Comparison of ENCODE assay signal across 35 mouse cellular contexts in the genomic region with DNA sequence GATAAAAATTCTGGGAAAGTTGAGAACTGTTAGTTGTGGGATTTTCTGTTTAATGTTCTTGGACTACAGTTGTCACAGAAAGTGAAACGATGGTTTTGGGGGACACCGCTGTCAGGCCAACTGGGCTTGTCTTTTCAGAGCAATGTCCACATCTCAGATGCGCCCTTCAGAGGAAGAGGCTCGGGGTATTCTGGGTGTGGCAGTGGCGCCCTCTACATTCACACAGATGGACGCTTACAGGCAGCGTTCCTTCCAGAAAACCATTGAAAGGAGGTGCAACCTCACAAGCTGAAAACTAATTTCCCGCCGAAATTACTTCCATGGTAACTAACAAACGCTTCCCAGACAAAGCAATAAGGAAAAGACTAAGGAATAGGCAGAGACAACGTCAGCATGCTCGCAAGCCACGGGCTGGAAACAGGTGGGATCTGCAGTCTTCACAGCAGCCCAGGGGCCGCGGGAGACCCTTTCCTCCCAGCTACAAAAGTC. TPM values are rescaled to one million over a fixed set of nuclear protein-coding genes. Genes with fewer than 3 reads are reported as not detected.
DNase-seq lines count a peak whose midpoint lies in the region; ATAC-seq and TF ChIP-seq lines count a peak whose summit lies in the region.
"Had no signal": no experiment of that assay in that cellular context is flagged by ENCODE, and none has a peak within 500 bp of the region (broad histone marks: within the 10 kb centered on the region; RNA-seq: fewer than 3 reads in every experiment).

No protein-coding gene starts in this region.

- WGBS in liver, adult 2 months: 56% methylated on average over 15 of the region's 15 CpGs
- 47% methylated on average over 15 of the region's 15 CpGs for WGBS in liver, embryonic 11.5 days
- 56% methylated on average over 15 of the region's 15 CpGs for WGBS in midbrain, embryonic 11.5 days
- 63% methylated on average over 15 of the region's 15 CpGs for WGBS in midbrain, embryonic 15.5 days

- no peaks in the 10 kb centered on the region for H3K36me3 ChIP-seq in liver, adult 2 months (ENCODE audit: control insufficient read depth, insufficient read depth, low read length)
- no peaks in the 10 kb centered on the region for H3K36me3 ChIP-seq in liver, embryonic 11.5 days (ENCODE audit: control insufficient read depth, insufficient read depth, low read length)
- no peaks in the 10 kb centered on the region for H3K36me3 ChIP-seq in midbrain, embryonic 11.5 days (ENCODE audit: control insufficient read depth, insufficient read depth, low read length)
- H3K36me3 ChIP-seq in midbrain, embryonic 15.5 days (replicated peaks): no peaks in the 10 kb centered on the region
- peaks cover 0 to 8% of the 10 kb centered on the region in 2 experiments; a peak in 2 of 4 replicates for H3K36me3 ChIP-seq in MEL (ENCODE audit: control insufficient read depth in 1 of 2, insufficient read depth in 2 of 2, low read length in 2 of 2)
- H3K36me3 ChIP-seq: heart, embryonic 13.5 days; limb, embryonic 12.5 days; liver, embryonic 15.5 days had no signal

- no peak overlapping the region for H3K9ac ChIP-seq in liver, adult 2 months (ENCODE audit: low read depth, low read length)
- no peak overlapping the region for H3K9ac ChIP-seq in liver, embryonic 11.5 days (ENCODE audit: low read depth, low read length)
- no peak overlapping the region for H3K9ac ChIP-seq in midbrain, embryonic 11.5 days (ENCODE audit: low read length)
- no peak overlapping the region for H3K9ac ChIP-seq in midbrain, embryonic 15.5 days
- H3K9ac ChIP-seq in MEL (ENCODE audit: control insufficient read depth, low read depth, low read length, poor library complexity, severe bottlenecking): no peak overlapping the region
- H3K9ac ChIP-seq: heart, embryonic 13.5 days; hindbrain, embryonic 14.5 days; limb, embryonic 12.5 days; liver, embryonic 15.5 days had no signal

- no peak overlapping the region for H3K4me2 ChIP-seq in liver, embryonic 11.5 days
- H3K4me2 ChIP-seq in midbrain, embryonic 11.5 days: no peak overlapping the region
- H3K4me2 ChIP-seq in midbrain, embryonic 15.5 days: no peak overlapping the region
- H3K4me2 ChIP-seq: heart, embryonic 13.5 days; hindbrain, embryonic 14.5 days; limb, embryonic 12.5 days; liver, embryonic 15.5 days had no signal

- TF ChIP-seq RAD21 in MEL (IDR thresholded peaks at IDR 0.05; ENCODE audit: low read depth, low read length): peak; percentile 19; the same call in 1 of the 2 replicates

- ATAC-seq in liver, embryonic 11.5 days (replicated peaks; ENCODE audit: low FRiP score): no peak
- ATAC-seq in midbrain, embryonic 11.5 days (ENCODE audit: low FRiP score): no peak
- ATAC-seq in midbrain, embryonic 15.5 days (replicated peaks): no peak
- ATAC-seq: forebrain, embryonic 16.5 days; midbrain, embryonic 16.5 days had no signal

- no peak for TF ChIP-seq POLR2A in liver, adult 2 months (IDR thresholded peaks at IDR 0.05; ENCODE audit: extremely low read depth, insufficient read depth, low read length)
- TF ChIP-seq POLR2A in MEL (IDR thresholded peaks at IDR 0.05; ENCODE audit: control insufficient read depth in 1 of 2, insufficient read depth in 1 of 2, low read depth in 1 of 2, low read length in 2 of 2, poor library complexity in 1 of 2): no peak

- no peaks in the 10 kb centered on the region for H3K79me2 ChIP-seq in liver, adult 2 months (ENCODE audit: control insufficient read depth, insufficient read depth, low read length)
- no peaks in the 10 kb centered on the region for H3K79me2 ChIP-seq in MEL (ENCODE audit: control insufficient read depth, insufficient read depth, low read length, poor library complexity)

- peak; percentile 7; the same call in 1 of the 2 replicates for TF ChIP-seq CTCF in liver, adult 2 months (IDR thresholded peaks at IDR 0.05; ENCODE audit: low read depth, low read length)
- peak in 2 of 3 experiments; percentile 37 to 53; a peak in 4 of 6 replicates for TF ChIP-seq CTCF in MEL (IDR thresholded peaks at IDR 0.05 in 2 of 3, conservative IDR thresholded peaks at IDR 0.05 in 1 of 3; ENCODE audit: control insufficient read depth in 1 of 3, insufficient read depth in 1 of 3, low read depth in 2 of 3, low read length in 3 of 3, poor library complexity in 1 of 3, severe bottlenecking in 1 of 3)

- no peaks in the 10 kb centered on the region for H3K27me3 ChIP-seq in liver, adult 2 months (ENCODE audit: control insufficient read depth, insufficient read depth, low read length)
- H3K27me3 ChIP-seq in liver, embryonic 11.5 days (replicated peaks; ENCODE audit: control insufficient read depth, insufficient read depth, low read length): no peaks in the 10 kb centered on the region
- no peaks in the 10 kb centered on the region for H3K27me3 ChIP-seq in midbrain, embryonic 11.5 days (ENCODE audit: control insufficient read depth, insufficient read depth, low read length)
- no peaks in the 10 kb centered on the region for H3K27me3 ChIP-seq in midbrain, embryonic 15.5 days (replicated peaks)
- H3K27me3 ChIP-seq in MEL (ENCODE audit: control insufficient read depth in 1 of 2, insufficient read depth in 2 of 2, low read length in 2 of 2): no peaks in the 10 kb centered on the region
- H3K27me3 ChIP-seq: heart, embryonic 13.5 days; limb, embryonic 12.5 days; liver, embryonic 15.5 days had no signal

- H3K9me3 ChIP-seq in liver, embryonic 11.5 days (ENCODE audit: control insufficient read depth, low read length): no peaks in the 10 kb centered on the region
- no peaks in the 10 kb centered on the region for H3K9me3 ChIP-seq in midbrain, embryonic 11.5 days (ENCODE audit: control insufficient read depth, low read length)
- H3K9me3 ChIP-seq in midbrain, embryonic 15.5 days: no peaks in the 10 kb centered on the region
- H3K9me3 ChIP-seq in MEL (replicated peaks; ENCODE audit: insufficient read depth, low read length): no peaks in the 10 kb centered on the region
- H3K9me3 ChIP-seq: heart, embryonic 13.5 days; limb, embryonic 12.5 days; liver, embryonic 15.5 days had no signal

- no peak overlapping the region for H3K4me3 ChIP-seq in liver, adult 2 months (ENCODE audit: insufficient read depth, low read depth, low read length)
- H3K4me3 ChIP-seq in liver, embryonic 11.5 days (ENCODE audit: low read depth, low read length): no peak overlapping the region
- no peak overlapping the region for H3K4me3 ChIP-seq in midbrain, embryonic 11.5 days (ENCODE audit: low read depth, low read length)
- H3K4me3 ChIP-seq in midbrain, embryonic 15.5 days: no peak overlapping the region
- no peak overlapping the region for H3K4me3 ChIP-seq in MEL (ENCODE audit: control insufficient read depth in 1 of 2, insufficient read depth in 1 of 2, low read depth in 2 of 2, low read length in 2 of 2)
- H3K4me3 ChIP-seq: erythroblast, embryonic 14.5 days; gastrocnemius, adult 2 months; heart, adult 2 months; heart, embryonic 13.5 days; limb, embryonic 12.5 days; liver, embryonic 15.5 days had no signal

- no peak for TF ChIP-seq EP300 in MEL (IDR thresholded peaks at IDR 0.05; ENCODE audit: low read depth in 1 of 2, low read length in 2 of 2)

- no peak overlapping the region for H3K27ac ChIP-seq in liver, adult 2 months (replicated peaks; ENCODE audit: insufficient read depth, low read depth, low read length)
- no peak overlapping the region for H3K27ac ChIP-seq in liver, embryonic 11.5 days (ENCODE audit: low read depth, low read length)
- H3K27ac ChIP-seq in midbrain, embryonic 11.5 days (ENCODE audit: low read depth, low read length): no peak overlapping the region
- H3K27ac ChIP-seq in midbrain, embryonic 15.5 days: no peak overlapping the region
- no peak overlapping the region for H3K27ac ChIP-seq in MEL (ENCODE audit: control insufficient read depth, low read depth, low read length)
- H3K27ac ChIP-seq: gastrocnemius, adult 2 months; heart, adult 2 months; heart, embryonic 13.5 days; hindbrain, embryonic 14.5 days; limb, embryonic 12.5 days; liver, embryonic 15.5 days had no signal

- no peak for DNase-seq in liver, adult 2 months (ENCODE audit: extremely low read depth, low read depth, low spot score)
- no peak for DNase-seq in liver, embryonic 11.5 days (ENCODE audit: low spot score)
- DNase-seq in midbrain, embryonic 11.5 days (ENCODE audit: low spot score, missing footprints): peak; percentile 60
- DNase-seq in MEL (ENCODE audit: low read depth, low spot score): no peak
- DNase-seq in adrenal gland, postnatal 36 days: no peak
- DNase-seq in adrenal gland, postnatal 25 days: no peak
- DNase-seq: cerebellum, adult 2 months; cerebellum, postnatal 14 days; gastrocnemius, adult 2 months; gastrocnemius, postnatal 36 days; heart, adult 2 months; heart, postnatal 10 days; kidney, adult 18-20 months; layer of hippocampus, adult 9-11 months; lung, postnatal 10 days; right cerebral cortex, postnatal 4 days had no signal

- peaks cover 2% of the 10 kb centered on the region for H3K4me1 ChIP-seq in liver, adult 2 months (ENCODE audit: control insufficient read depth, insufficient read depth, low read length)
- 0 out of 2 replicates have a peak, but pooled peaks cover 10% of the 10 kb centered on the region for H3K4me1 ChIP-seq in liver, embryonic 11.5 days (replicated peaks; ENCODE audit: control insufficient read depth, insufficient read depth, low read length)
- no peaks in the 10 kb centered on the region for H3K4me1 ChIP-seq in midbrain, embryonic 11.5 days (ENCODE audit: control insufficient read depth, insufficient read depth, low read length)
- H3K4me1 ChIP-seq in midbrain, embryonic 15.5 days: no peaks in the 10 kb centered on the region
- peaks cover 5 to 9% of the 10 kb centered on the region in 2 experiments for H3K4me1 ChIP-seq in MEL (ENCODE audit: control insufficient read depth in 1 of 2, insufficient read depth in 2 of 2, low read length in 2 of 2)
- H3K4me1 ChIP-seq: limb, embryonic 12.5 days had no signal

RNA-seq across cellular contexts. Expression of gene Scgb3a1, which starts 1.1 kb away (rescaled TPM):
- total RNA-seq in liver, adult 2 months (2014; rRNA removed): not detected in 2 replicates
- 0.22 TPM in 1 of 2 replicates, not detected in the other for polyA plus RNA-seq in liver, adult 2 months (2012; rRNA removed)
- polyA plus RNA-seq in liver, embryonic 11.5 days (2014; fragmentation: Nextera tagmentation; extraction: Ambion mirVana): not detected in 2 replicates
- not detected in 2 replicates for polyA plus RNA-seq in midbrain, embryonic 11.5 days (2014; fragmentation: Nextera tagmentation; extraction: Ambion mirVana)
- polyA plus RNA-seq in midbrain, embryonic 15.5 days (2015; fragmentation: Nextera tagmentation; extraction: Ambion mirVana): not detected in 2 replicates
- total RNA-seq in MEL (2012; rRNA removed): not detected in 2 replicates
- polyA plus RNA-seq in MEL (2012; ENCODE audit: insufficient read depth in 1 of 2, insufficient read length in 2 of 2, low read depth in 1 of 2, low replicate concordance in 2 of 2, missing spikeins in 1 of 2): not detected
- total RNA-seq in adrenal gland, postnatal 36 days (2021): not detected
- total RNA-seq in adrenal gland, postnatal 25 days (2021): not detected in 2 replicates
- total RNA-seq: adrenal gland, adult 18-20 months; adrenal gland, postnatal 4 days; gastrocnemius, adult 2 months; gastrocnemius, postnatal 36 days; hematopoietic stem cell, adult 5-6 weeks; left cerebral cortex, postnatal 10 days; neutrophil, adult 5-6 weeks had no signal
- polyA plus RNA-seq: C2C12; cerebellum, adult 2 months; cortical plate, adult 2 months; embryonic facial prominence, embryonic 14.5 days; erythroblast, embryonic 14.5 days; forebrain, embryonic 11.5 days; forebrain, embryonic 16.5 days; hindbrain, embryonic 14.5 days; kidney, embryonic 16.5 days; limb, embryonic 12.5 days; neural tube, embryonic 11.5 days had no signal

RNA-seq across cellular contexts. Expression of gene Cnot6, which starts 50.2 kb away (rescaled TPM):
- 20.7 and 22.8 TPM in 2 replicates for total RNA-seq in liver, adult 2 months (2014; rRNA removed)
- polyA plus RNA-seq in liver, adult 2 months (2012; rRNA removed): 6.0 and 6.4 TPM in 2 replicates
- 34.8 and 35.9 TPM in 2 replicates for polyA plus RNA-seq in liver, embryonic 11.5 days (2014; fragmentation: Nextera tagmentation; extraction: Ambion mirVana)
- polyA plus RNA-seq in midbrain, embryonic 11.5 days (2014; fragmentation: Nextera tagmentation; extraction: Ambion mirVana): 55.9 and 60.1 TPM in 2 replicates
- 47.4 and 52.2 TPM in 2 replicates for polyA plus RNA-seq in midbrain, embryonic 15.5 days (2015; fragmentation: Nextera tagmentation; extraction: Ambion mirVana)
- total RNA-seq in MEL (2012; rRNA removed): 38.9 and 45.5 TPM in 2 replicates
- polyA plus RNA-seq in MEL (2012; ENCODE audit: insufficient read depth in 1 of 2, insufficient read length in 2 of 2, low read depth in 1 of 2, low replicate concordance in 2 of 2, missing spikeins in 1 of 2): 10 to 100 TPM; 49.3 to 58.3 TPM
- total RNA-seq in adrenal gland, postnatal 36 days (2021): 10 to 100 TPM; 49.4 to 51.0 TPM
- total RNA-seq in adrenal gland, postnatal 25 days (2021): 53.0 and 58.6 TPM in 2 replicates

RNA-seq across cellular contexts. Expression of gene Flt4, which starts 53.3 kb away (rescaled TPM):
- total RNA-seq in liver, adult 2 months (2014; rRNA removed): 7.8 and 13.6 TPM in 2 replicates
- 7.5 and 9.8 TPM in 2 replicates for polyA plus RNA-seq in liver, adult 2 months (2012; rRNA removed)
- 9.2 and 9.9 TPM in 2 replicates for polyA plus RNA-seq in liver, embryonic 11.5 days (2014; fragmentation: Nextera tagmentation; extraction: Ambion mirVana)
- 2.4 and 2.6 TPM in 2 replicates for polyA plus RNA-seq in midbrain, embryonic 11.5 days (2014; fragmentation: Nextera tagmentation; extraction: Ambion mirVana)
- 1.9 TPM in 2 replicates for polyA plus RNA-seq in midbrain, embryonic 15.5 days (2015; fragmentation: Nextera tagmentation; extraction: Ambion mirVana)
- 0.07 and 0.08 TPM in 2 replicates for total RNA-seq in MEL (2012; rRNA removed)
- under 1 TPM in 1 of 2 experiments, not detected in 1; 0.13 TPM for polyA plus RNA-seq in MEL (2012; ENCODE audit: insufficient read depth in 1 of 2, insufficient read length in 2 of 2, low read depth in 1 of 2, low replicate concordance in 2 of 2, missing spikeins in 1 of 2)
- total RNA-seq in adrenal gland, postnatal 36 days (2021): 10 to 100 TPM; 15.6 to 19.2 TPM
- 15.3 and 20.1 TPM in 2 replicates for total RNA-seq in adrenal gland, postnatal 25 days (2021)
- total RNA-seq: hematopoietic stem cell, adult 5-6 weeks; neutrophil, adult 5-6 weeks had no signal
